Mouse (Mus musculus): ENCODE results near the gene Defb20.

Defb20 gene

GRCm38 (mm10) chr2:152498020-152498419, 21.2 kb downstream of the Defb20 start:
- in situ Hi-C loops (cut with MboI, MseI) = no loop called here

- in situ Hi-C loops (cut with MboI, MseI) = no loop called here
Measured at GRCm38 (mm10) chr2:152500204-152500862, 23.5 kb downstream of the Defb20 start.

- in situ Hi-C loops (cut with MboI, MseI) = no loop called here
Measured at GRCm38 (mm10) chr2:152500863-152501229, 24.0 kb downstream of the Defb20 start.

GRCm38 (mm10) chr2:152503950-152504349, 27.1 kb downstream of the Defb20 start:
- in situ Hi-C loops (cut with MboI, MseI) = no loop called here

GRCm38 (mm10) chr2:152511592-152511991, 34.7 kb downstream of the Defb20 start, which contains the start of gene Defb26:
Defb26 (minus strand) TSS chr2:152511692.
- in situ Hi-C loops (cut with MboI, MseI) = no loop called here

- in situ Hi-C loops (cut with MboI, MseI) = no loop called here
Measured at GRCm38 (mm10) chr2:152516084-152516483, 39.2 kb downstream of the Defb20 start.

- in situ Hi-C loops (cut with MboI, MseI) = no loop called here
Measured at GRCm38 (mm10) chr2:152517981-152518380, 41.1 kb downstream of the Defb20 start, which contains the start of gene Defb28. Defb28 (plus strand) TSS chr2:152518255.
